Mouse (Mus musculus) midbrain, embryonic 13.5 days (tissue): Measurements from ENCODE around the gene Adgrd1. TPM values are rescaled to one million over a fixed set of nuclear protein-coding genes. Genes with fewer than 3 reads are reported as not detected.

Experiments
- ATAC-seq: fragments of 200-750 bp; cut with Nextera tagmentation; 2 replicates; pipeline ENCODE4 v1.8.0; 2017; ENCODE audit warnings: mild to moderate bottlenecking, moderate TSS enrichment, moderate library complexity
- H3K27ac ChIP-seq: fragments of 300-500 bp; sonication (generic); 2 replicates; pipeline ENCODE4 v1.5.1; 2015; ENCODE audit warnings: inconsistent platforms, mild to moderate bottlenecking, moderate library complexity
- H3K27me3 ChIP-seq: fragments of 300-500 bp; sonication (generic); 2 replicates; pipeline ENCODE4 v1.6.1; 2015; ENCODE audit warnings: mild to moderate bottlenecking, inconsistent platforms
- H3K36me3 ChIP-seq: fragments of 300-500 bp; sonication (generic); 2 replicates; pipeline ENCODE4 v1.6.1; 2015; ENCODE audit warnings: mild to moderate bottlenecking, inconsistent platforms
- H3K4me1 ChIP-seq: fragments of 300-500 bp; sonication (generic); replicated peaks from 2 replicates; pipeline ENCODE4 v1.6.1; 2015; ENCODE audit warnings: inconsistent platforms
- H3K4me2 ChIP-seq: fragments of 300-500 bp; sonication (generic); replicated peaks from 2 replicates; pipeline ENCODE4 v1.6.1; 2015; ENCODE audit warnings: moderate library complexity, mild to moderate bottlenecking, inconsistent platforms
- H3K4me3 ChIP-seq: fragments of 300-500 bp; sonication (generic); replicated peaks from 2 replicates; pipeline ENCODE4 v1.5.1; 2015; ENCODE audit warnings: mild to moderate bottlenecking, inconsistent platforms
- H3K9ac ChIP-seq: fragments of 300-500 bp; sonication (generic); replicated peaks from 2 replicates; pipeline ENCODE4 v1.6.1; 2015; ENCODE audit warnings: mild to moderate bottlenecking, inconsistent platforms
- H3K9me3 ChIP-seq: fragments of 300-500 bp; sonication (generic); 2 replicates; pipeline ENCODE4 v1.6.1; 2016; ENCODE audit warnings: mild to moderate bottlenecking, inconsistent platforms
- WGBS: fragments of 180-500 bp; shearing (Covaris S2); methylation state at CpG from one replicate; pipeline ENCODE4 v1.1.7; 2015; 5-methylcytosine and 5-hydroxymethylcytosine counted together
- polyA plus RNA-seq: library from polyadenylated mRNA; unstranded; fragments of >200 nt; fragmentation: Nextera tagmentation; extraction: Ambion mirVana; gene quantifications from 2 replicates; pipeline ENCODE4 v1.2.1, GENCODE M21; 2015

Adgrd1 gene
- polyA plus RNA-seq, 1 experiment from 2014 or later, result 0.15 TPM

GRCm38 (mm10) chr5:129066541-129067230 is 29.9 kb upstream of the Adgrd1 start:
- Histone ChIP-seq H3K36me3 (no peaks in the 10 kb centered on the region), H3K27ac (no peak overlapping the region), H3K27me3 (peaks cover 9% of the 10 kb centered on the region; the same call in 1 of the 2 replicates), H3K4me2 (no peak overlapping the region), H3K4me1 (peaks cover 9% of the 10 kb centered on the region), H3K9me3 (no peaks in the 10 kb centered on the region), H3K4me3 (no peak overlapping the region), H3K9ac (no peak overlapping the region)
- whole genome bisulfite sequencing, result 92% methylated on average over 8 of the region's 8 CpGs
- ATAC-seq, result no peak

GRCm38 (mm10) chr5:129067231-129067834 is 29.2 kb upstream of the Adgrd1 start:
- H3K4me1 ChIP-seq, result peaks cover 9% of the 10 kb centered on the region
- H3K27ac ChIP-seq, result no peak overlapping the region
- ATAC-seq, result no peak
- H3K27me3 ChIP-seq, result peaks cover 8% of the 10 kb centered on the region; the same call in 1 of the 2 replicates
- 86% methylated on average over 13 of the region's 13 CpGs for WGBS
- H3K9ac ChIP-seq, result no peak overlapping the region
- H3K9me3 ChIP-seq, result no peaks in the 10 kb centered on the region
- no peak overlapping the region for H3K4me2 ChIP-seq
- H3K36me3 ChIP-seq, result no peaks in the 10 kb centered on the region
- no peak overlapping the region for H3K4me3 ChIP-seq

- Histone ChIP-seq H3K4me3 (no peak overlapping the region), H3K4me1 (no peaks in the 10 kb centered on the region), H3K9ac (no peak overlapping the region), H3K36me3 (no peaks in the 10 kb centered on the region), H3K4me2 (no peak overlapping the region), H3K9me3 (no peaks in the 10 kb centered on the region), H3K27ac (0 out of 2 replicates have a peak overlapping the region, but pooled peaks have one; percentile 14), H3K27me3 (no peaks in the 10 kb centered on the region)
- no peak for ATAC-seq
- 78% methylated on average over 14 of the region's 14 CpGs for WGBS
These were observed 24.7 kb upstream of the Adgrd1 start for GRCm38 (mm10) chr5:129071761-129072280.

GRCm38 (mm10) chr5:129073404-129073803 is 23.1 kb upstream of the Adgrd1 start:
- Histone ChIP-seq H3K36me3 (no peaks in the 10 kb centered on the region), H3K27me3 (no peaks in the 10 kb centered on the region), H3K4me1 (no peaks in the 10 kb centered on the region), H3K9me3 (no peaks in the 10 kb centered on the region), H3K4me2 (no peak overlapping the region), H3K9ac (no peak overlapping the region), H3K4me3 (no peak overlapping the region), H3K27ac (no peak overlapping the region)
- WGBS, result 83% methylated on average over 6 of the region's 6 CpGs
- ATAC-seq, result no peak

- H3K4me2 ChIP-seq, result no peak overlapping the region
- ATAC-seq, result no peak
- H3K27me3 ChIP-seq, result no peaks in the 10 kb centered on the region
- 85% methylated on average over 6 of the region's 6 CpGs for WGBS
- no peaks in the 10 kb centered on the region for H3K4me1 ChIP-seq
- no peak overlapping the region for H3K4me3 ChIP-seq
- no peak overlapping the region for H3K9ac ChIP-seq
- no peak overlapping the region for H3K27ac ChIP-seq
- H3K36me3 ChIP-seq, result no peaks in the 10 kb centered on the region
- no peaks in the 10 kb centered on the region for H3K9me3 ChIP-seq
These were observed 20.5 kb upstream of the Adgrd1 start for GRCm38 (mm10) chr5:129076098-129076497.

- Histone ChIP-seq H3K36me3 (no peaks in the 10 kb centered on the region), H3K4me1 (no peaks in the 10 kb centered on the region), H3K4me3 (no peak overlapping the region), H3K27me3 (no peaks in the 10 kb centered on the region), H3K9me3 (no peaks in the 10 kb centered on the region), H3K4me2 (no peak overlapping the region), H3K9ac (no peak overlapping the region), H3K27ac (no peak overlapping the region)
- ATAC-seq, result no peak
- 96% methylated on average over 5 of the region's 5 CpGs for WGBS
These were observed 19.3 kb upstream of the Adgrd1 start for GRCm38 (mm10) chr5:129077240-129077639.

GRCm38 (mm10) chr5:129081521-129081920 is 15.0 kb upstream of the Adgrd1 start:
- H3K4me2 ChIP-seq, result no peak overlapping the region
- WGBS, result 80% methylated on average over 7 of the region's 7 CpGs

GRCm38 (mm10) chr5:129085153-129085552 is 11.4 kb upstream of the Adgrd1 start:
- H3K27me3 ChIP-seq, result no peaks in the 10 kb centered on the region
- no peak overlapping the region for H3K27ac ChIP-seq
- H3K4me1 ChIP-seq, result no peaks in the 10 kb centered on the region
- no peak overlapping the region for H3K9ac ChIP-seq
- no peak overlapping the region for H3K4me3 ChIP-seq
- H3K9me3 ChIP-seq, result no peaks in the 10 kb centered on the region
- no peak for ATAC-seq
- H3K4me2 ChIP-seq, result no peak overlapping the region
- WGBS, result 88% methylated on average over 10 of the region's 10 CpGs
- no peaks in the 10 kb centered on the region for H3K36me3 ChIP-seq

More at GRCm38 (mm10) chr5:129081521-129081920, 15.0 kb upstream of the Adgrd1 start:
- no peak overlapping the region for H3K9ac ChIP-seq
- no peaks in the 10 kb centered on the region for H3K36me3 ChIP-seq
- ATAC-seq, result no peak
- no peak overlapping the region for H3K27ac ChIP-seq
- no peaks in the 10 kb centered on the region for H3K27me3 ChIP-seq
- H3K4me3 ChIP-seq, result no peak overlapping the region
- H3K4me1 ChIP-seq, result no peaks in the 10 kb centered on the region
- H3K9me3 ChIP-seq, result no peaks in the 10 kb centered on the region

GRCm38 (mm10) chr5:129092345-129093065 is 4.0 kb upstream of the Adgrd1 start:
- Histone ChIP-seq H3K36me3 (no peaks in the 10 kb centered on the region), H3K9me3 (no peaks in the 10 kb centered on the region), H3K4me1 (no peaks in the 10 kb centered on the region), H3K4me2 (no peak overlapping the region), H3K27me3 (no peaks in the 10 kb centered on the region), H3K9ac (no peak overlapping the region), H3K27ac (no peak overlapping the region), H3K4me3 (no peak overlapping the region)
- 76% methylated on average over 10 of the region's 10 CpGs for WGBS
- ATAC-seq, result no peak

GRCm38 (mm10) chr5:129093158-129093557 is 3.4 kb upstream of the Adgrd1 start:
- Histone ChIP-seq H3K36me3 (no peaks in the 10 kb centered on the region), H3K9ac (no peak overlapping the region), H3K27me3 (no peaks in the 10 kb centered on the region), H3K4me1 (no peaks in the 10 kb centered on the region), H3K4me2 (no peak overlapping the region), H3K9me3 (no peaks in the 10 kb centered on the region), H3K27ac (no peak overlapping the region), H3K4me3 (no peak overlapping the region)
- no peak for ATAC-seq
- 68% methylated on average over 4 of the region's 4 CpGs for WGBS

GRCm38 (mm10) chr5:129094236-129094635 is 2.3 kb upstream of the Adgrd1 start:
- WGBS, result 61% methylated on average over 5 of the region's 5 CpGs
- Histone ChIP-seq H3K9ac (no peak overlapping the region), H3K36me3 (no peaks in the 10 kb centered on the region), H3K27ac (no peak overlapping the region), H3K4me2 (no peak overlapping the region), H3K27me3 (no peaks in the 10 kb centered on the region), H3K4me3 (no peak overlapping the region), H3K4me1 (no peaks in the 10 kb centered on the region), H3K9me3 (no peaks in the 10 kb centered on the region)
- no peak for ATAC-seq

- WGBS, result 59% methylated on average over 4 of the region's 4 CpGs
- Histone ChIP-seq H3K4me2 (no peak overlapping the region), H3K9ac (no peak overlapping the region), H3K9me3 (no peaks in the 10 kb centered on the region), H3K27me3 (no peaks in the 10 kb centered on the region), H3K36me3 (no peaks in the 10 kb centered on the region), H3K27ac (no peak overlapping the region), H3K4me1 (no peaks in the 10 kb centered on the region), H3K4me3 (no peak overlapping the region)
- no peak for ATAC-seq
These were observed 7.5 kb downstream of the Adgrd1 start for GRCm38 (mm10) chr5:129104043-129104442.
